Mouse (Mus musculus) megakaryocyte-erythroid progenitor cell, adult 5 weeks (primary cell): ENCODE measurements around the gene Gabpb1. TPM values are rescaled to one million over a fixed set of nuclear protein-coding genes. Genes with fewer than 3 reads are reported as not detected.

Experiments used
- polyA plus RNA-seq: library from polyadenylated mRNA; stranded (reverse); fragments of >175 nt; gene quantifications from 2 replicates; pipeline ENCODE4 v1.2.3, GENCODE M21; 2012

Gabpb1 gene
- 5.1 and 7.6 TPM in 2 replicates for polyA plus RNA-seq

DNA sequence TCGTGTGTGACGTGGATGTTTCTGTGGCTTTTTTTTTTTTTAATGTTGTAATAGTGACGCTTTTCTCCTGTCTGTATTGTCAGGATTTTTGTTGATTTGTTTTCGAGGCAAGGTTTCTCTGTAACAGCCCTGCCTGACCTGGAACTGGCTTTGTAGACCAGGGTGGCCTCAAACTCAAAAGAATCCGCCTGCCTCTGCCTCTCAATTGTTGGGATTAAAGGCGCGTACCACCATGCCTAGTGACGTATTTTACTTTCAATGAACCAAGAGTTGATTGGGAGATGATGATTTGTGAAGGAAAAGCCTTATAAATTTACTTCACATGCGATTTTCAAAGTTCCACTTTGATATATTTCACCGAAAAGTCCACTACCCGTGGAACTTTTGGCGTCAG, at the start of gene Gabpb1:
TSS of gene Gabpb1 (minus strand) at position 216 of the 394 bp plus-strand sequence.

DNA sequence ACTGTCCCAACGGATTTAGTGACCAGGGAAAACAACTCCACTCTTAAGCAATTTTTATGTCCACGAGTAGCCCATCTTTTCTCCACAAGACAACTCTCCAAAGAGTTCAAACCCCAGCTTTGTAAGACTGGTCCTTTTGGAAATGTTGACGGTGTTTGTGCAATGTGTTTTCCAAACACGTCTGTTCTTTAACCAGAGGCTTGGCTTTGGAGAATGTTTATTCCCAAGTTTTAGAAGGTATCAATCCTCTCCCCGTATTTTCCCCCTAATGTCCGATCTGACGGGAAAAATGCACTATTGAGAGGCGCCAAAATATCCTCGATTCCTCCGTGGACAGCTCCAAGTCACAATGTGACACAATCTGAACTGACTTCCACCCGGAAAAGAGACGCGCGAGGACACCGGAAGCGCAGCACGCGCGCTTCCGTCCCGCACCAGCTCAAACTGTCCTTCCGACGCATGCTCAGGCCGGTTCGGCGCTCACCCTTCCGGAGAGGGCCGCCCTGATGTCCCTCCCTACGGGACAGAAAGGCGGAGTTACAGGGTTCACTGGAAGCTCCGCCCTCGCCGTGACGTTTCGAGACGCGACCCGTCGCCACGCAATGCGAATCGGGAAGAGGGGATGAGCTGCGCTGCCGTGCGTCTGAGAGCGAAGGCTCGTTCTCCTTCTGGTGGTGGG, 30.8 kb upstream of the Gabpb1 start, which contains the start of gene Usp8:
TSS of gene Usp8 (plus strand) at position 570 of the 679 bp plus-strand sequence.

DNA sequence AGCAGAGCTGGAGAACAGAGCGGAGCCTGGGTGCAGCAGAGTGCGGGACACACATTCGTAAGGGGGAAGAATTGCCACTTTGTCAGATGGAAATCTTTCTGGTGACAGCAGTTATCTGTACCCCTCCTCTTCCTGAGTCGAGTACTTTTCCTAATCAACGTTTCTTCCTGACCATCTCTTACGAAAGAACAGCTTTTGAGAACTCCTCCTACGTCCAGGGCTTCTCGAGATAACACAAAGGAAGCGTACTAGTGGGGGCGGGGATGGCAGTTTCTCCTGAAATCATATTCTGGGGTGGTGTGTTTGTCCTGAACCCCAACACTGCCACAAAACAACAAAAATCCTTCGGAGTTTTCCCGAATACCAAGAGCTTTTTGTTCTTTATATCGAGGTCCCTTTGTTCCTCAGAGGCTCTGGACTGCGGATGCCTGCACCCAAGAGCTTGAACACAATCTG, 56.9 kb downstream of the Gabpb1 start, which contains the start of gene Hdc:
TSS of gene Hdc (minus strand) at position 51 of the 456 bp plus-strand sequence.

Other genes starting within 250 kb of the Gabpb1 start
- 4.6 and 7.0 TPM in 2 replicates for gene Atp8b4, start 175.7 kb downstream of the Gabpb1 start, polyA plus RNA-seq
- gene Slc27a2, start 123.9 kb downstream of the Gabpb1 start, polyA plus RNA-seq: 0.06 and 0.25 TPM in 2 replicates
- gene Hdc, start 57.0 kb downstream of the Gabpb1 start, polyA plus RNA-seq: 47.9 and 53.0 TPM in 2 replicates
- 18.0 and 18.6 TPM in 2 replicates for gene Usp8, start 31.0 kb upstream of the Gabpb1 start, polyA plus RNA-seq
- 0.04 and 0.06 TPM in 2 replicates for gene Usp50, start 107.1 kb upstream of the Gabpb1 start, polyA plus RNA-seq
- gene Trpm7, start 199.9 kb upstream of the Gabpb1 start, polyA plus RNA-seq: 8.8 and 10.8 TPM in 2 replicates